Mouse (Mus musculus) ES-Bruce4 (cell line): Measurements from ENCODE around the gene Mier3. TPM values are rescaled to one million over a fixed set of nuclear protein-coding genes. Genes with fewer than 3 reads are reported as not detected.

Experiments
- H3K27ac ChIP-seq: 2 replicates; pipeline ENCODE4 v1.5.1; 2012; ENCODE audit warnings: low read length, inconsistent platforms; ENCODE audit not compliant: insufficient read depth
- H3K27me3 ChIP-seq: 2 replicates; pipeline ENCODE4 v1.6.1; 2012; ENCODE audit warnings: mild to moderate bottlenecking, low read length, inconsistent platforms; ENCODE audit not compliant: control insufficient read depth, poor library complexity, insufficient read depth, severe bottlenecking
- H3K36me3 ChIP-seq: 2 replicates; pipeline ENCODE4 v1.6.1; 2012; ENCODE audit warnings: inconsistent platforms, mild to moderate bottlenecking, low read length, moderate library complexity; ENCODE audit not compliant: control insufficient read depth, poor library complexity, insufficient read depth, severe bottlenecking
- H3K4me1 ChIP-seq: one replicate; pipeline ENCODE4 v1.8.1; 2011; ENCODE audit warnings: low read length; ENCODE audit not compliant: control insufficient read depth, insufficient read depth
- H3K4me3 ChIP-seq: 2 replicates; pipeline ENCODE4 v1.5.1; 2011; ENCODE audit warnings: low read depth, mild to moderate bottlenecking, low read length
- H3K9ac ChIP-seq: 2 replicates; pipeline ENCODE4 v1.6.1; 2012; ENCODE audit warnings: low read depth, mild to moderate bottlenecking, inconsistent platforms; ENCODE audit not compliant: poor library complexity, severe bottlenecking
- H3K9me3 ChIP-seq: replicated peaks from 2 replicates; pipeline ENCODE4 v1.6.1; 2012; ENCODE audit warnings: mild to moderate bottlenecking, low read length, inconsistent platforms; ENCODE audit not compliant: control insufficient read depth, poor library complexity, insufficient read depth, severe bottlenecking
- CTCF ChIP-seq: IDR thresholded peaks from one replicate; pipeline ENCODE4 v1.8.1; 2011; ENCODE audit warnings: low read depth, low read length
- EP300 ChIP-seq: IDR thresholded peaks from 2 replicates; pipeline ENCODE4 v1.6.1; 2011; ENCODE audit warnings: low read depth, low read length; ENCODE audit not compliant: insufficient read depth
- POLR2A ChIP-seq: IDR thresholded peaks from one replicate; pipeline ENCODE4 v1.8.1; 2011; ENCODE audit warnings: low read length; ENCODE audit not compliant: insufficient read depth
- polyA plus RNA-seq: library from polyadenylated mRNA; stranded (reverse); fragments of >200 nt; gene quantifications from 2 replicates; pipeline ENCODE4 v1.2.4, GENCODE M21; 2011; ENCODE audit warnings: low read depth; ENCODE audit not compliant: missing spikeins, insufficient read depth, insufficient read length

Mier3 gene
- 48.7 and 49.1 TPM in 2 replicates for polyA plus RNA-seq

GRCm38 (mm10) chr13:111680679-111681078 lies at the start of gene Mier3:
Gene Mier3, plus strand, starts transcription at chr13:111680979.
- TF ChIP-seq POLR2A (no peak), EP300 (no peak), CTCF (no peak)
- H3K9ac ChIP-seq = no peak within 1 kb of the TSS
- no peaks in the 10 kb centered on the region for H3K36me3 ChIP-seq
- no peak within 1 kb of the TSS for H3K27ac ChIP-seq
- no peaks in the 10 kb centered on the region for H3K4me1 ChIP-seq
- H3K4me3 ChIP-seq = no peak within 1 kb of the TSS
- no peaks in the 10 kb centered on the region for H3K9me3 ChIP-seq
- H3K27me3 ChIP-seq = no peaks in the 10 kb centered on the region

GRCm38 (mm10) chr13:111634163-111635160 lies 46.3 kb upstream of the Mier3 start:
- Histone ChIP-seq H3K4me1 (no peaks in the 10 kb centered on the region), H3K27ac (no peak overlapping the region), H3K9me3 (peaks cover 8% of the 10 kb centered on the region), H3K27me3 (no peaks in the 10 kb centered on the region; the same call in 1 of the 2 replicates), H3K36me3 (no peaks in the 10 kb centered on the region), H3K9ac (no peak overlapping the region), H3K4me3 (no peak overlapping the region)
- TF ChIP-seq CTCF (no peak), EP300 (no peak), POLR2A (no peak)

DNA sequence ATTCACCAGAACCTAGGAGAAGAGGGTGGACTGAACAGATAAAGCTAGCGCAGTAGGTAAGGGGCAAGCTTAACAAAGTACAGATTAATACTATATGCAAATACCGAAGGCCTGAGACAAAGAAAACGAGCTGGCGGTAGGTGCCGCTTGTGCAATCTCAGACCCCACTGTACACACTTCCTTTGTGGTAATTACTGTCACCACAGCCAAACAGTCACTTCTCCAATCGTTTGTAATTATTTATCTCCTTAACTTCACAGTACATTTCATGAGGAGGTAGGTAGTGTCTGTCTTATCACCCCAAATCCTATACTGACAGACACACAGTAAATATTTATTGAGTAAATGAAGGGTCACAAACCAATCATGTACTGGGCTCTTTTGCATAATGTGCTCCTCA lies 40.5 kb upstream of the Mier3 start:
- Histone ChIP-seq H3K27ac (no peak overlapping the region), H3K27me3 (no peaks in the 10 kb centered on the region), H3K9ac (no peak overlapping the region), H3K4me1 (no peaks in the 10 kb centered on the region), H3K9me3 (peaks cover 8% of the 10 kb centered on the region), H3K4me3 (no peak overlapping the region), H3K36me3 (no peaks in the 10 kb centered on the region)
- TF ChIP-seq CTCF (no peak), EP300 (no peak), POLR2A (no peak)

DNA sequence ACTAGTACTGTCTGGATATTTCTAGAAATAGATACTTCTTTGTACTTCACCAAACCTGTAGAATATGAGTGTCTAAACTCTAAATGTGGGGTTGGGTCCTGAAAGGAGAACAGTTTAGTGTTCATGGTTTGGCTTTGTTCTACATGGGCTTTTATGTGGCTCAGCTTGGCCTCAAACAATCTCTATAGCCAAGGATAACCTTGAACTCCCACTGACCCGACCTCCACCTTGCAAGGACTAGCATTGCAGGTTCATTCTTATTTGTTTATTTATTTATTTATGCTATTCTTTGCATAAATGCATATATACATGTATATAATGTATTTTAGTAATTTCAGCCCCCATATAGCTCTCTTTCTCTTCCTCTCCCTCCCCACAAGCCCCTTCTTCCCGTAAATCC lies 37.1 kb upstream of the Mier3 start:
- H3K27me3 ChIP-seq = no peaks in the 10 kb centered on the region
- H3K9ac ChIP-seq = no peak overlapping the region
- no peak overlapping the region for H3K27ac ChIP-seq
- H3K9me3 ChIP-seq = no peaks in the 10 kb centered on the region
- H3K4me1 ChIP-seq = no peaks in the 10 kb centered on the region
- TF ChIP-seq EP300 (no peak), POLR2A (no peak), CTCF (no peak)
- no peaks in the 10 kb centered on the region for H3K36me3 ChIP-seq
- no peak overlapping the region for H3K4me3 ChIP-seq

GRCm38 (mm10) chr13:111646204-111646603 lies 34.6 kb upstream of the Mier3 start:
- H3K9ac ChIP-seq = no peak overlapping the region
- no peak overlapping the region for H3K27ac ChIP-seq
- no peak for TF ChIP-seq CTCF
- TF ChIP-seq EP300 = no peak
- TF ChIP-seq POLR2A = no peak
- no peak overlapping the region for H3K4me3 ChIP-seq
- no peaks in the 10 kb centered on the region for H3K9me3 ChIP-seq
- no peaks in the 10 kb centered on the region for H3K4me1 ChIP-seq
- H3K36me3 ChIP-seq = no peaks in the 10 kb centered on the region
- H3K27me3 ChIP-seq = no peaks in the 10 kb centered on the region

DNA sequence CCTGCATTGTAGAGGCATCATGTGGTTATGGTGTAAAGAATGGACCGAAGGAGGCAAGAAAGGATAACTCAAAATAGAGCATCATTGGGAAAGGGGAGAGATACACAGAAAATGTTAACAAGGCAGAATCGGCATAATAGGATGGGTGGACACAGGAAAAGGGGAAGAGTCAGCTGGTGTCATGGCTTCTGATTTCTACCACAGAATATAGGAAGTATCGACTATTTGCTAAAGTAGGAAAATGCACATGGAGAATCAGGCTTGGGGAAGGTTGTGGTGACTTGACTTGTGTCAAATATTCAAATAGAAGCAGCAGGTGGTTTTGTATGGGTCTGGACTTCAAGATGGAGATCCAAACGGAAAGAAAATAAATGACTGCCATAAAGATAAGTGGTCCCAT lies 33.5 kb upstream of the Mier3 start:
- no peak for TF ChIP-seq CTCF
- no peak for TF ChIP-seq POLR2A
- no peak for TF ChIP-seq EP300
- Histone ChIP-seq H3K36me3 (no peaks in the 10 kb centered on the region), H3K4me1 (no peaks in the 10 kb centered on the region), H3K27ac (no peak overlapping the region), H3K9ac (no peak overlapping the region), H3K9me3 (no peaks in the 10 kb centered on the region), H3K27me3 (no peaks in the 10 kb centered on the region), H3K4me3 (no peak overlapping the region)
